Mouse (Mus musculus) midbrain, embryonic 15.5 days (tissue): ENCODE results near the gene Leng8. TPM values are rescaled to one million over a fixed set of nuclear protein-coding genes. Genes with fewer than 3 reads are reported as not detected.
"Not testable (repeated sequence)": the region's sequence is repeated elsewhere in the genome, so short reads cannot be mapped to it uniquely, and the experiment has no call there.

ENCODE experiments used
- ATAC-seq: fragments of 200-750 bp; cut with Nextera tagmentation; replicated peaks from 2 replicates; pipeline ENCODE4 v1.8.0; 2017; ENCODE audit warnings: moderate TSS enrichment
- H3K27ac ChIP-seq: fragments of 300-500 bp; sonication (generic); 2 replicates; pipeline ENCODE4 v1.5.1; 2015; ENCODE audit warnings: mild to moderate bottlenecking, inconsistent platforms
- H3K27me3 ChIP-seq: fragments of 300-500 bp; sonication (generic); replicated peaks from 2 replicates; pipeline ENCODE4 v1.6.1; 2015; ENCODE audit warnings: inconsistent platforms
- H3K36me3 ChIP-seq: fragments of 300-500 bp; sonication (generic); replicated peaks from 2 replicates; pipeline ENCODE4 v1.6.1; 2015; ENCODE audit warnings: inconsistent platforms
- H3K4me1 ChIP-seq: fragments of 300-500 bp; sonication (generic); 2 replicates; pipeline ENCODE4 v1.6.1; 2015; ENCODE audit warnings: inconsistent platforms
- H3K4me2 ChIP-seq: fragments of 300-500 bp; sonication (generic); 2 replicates; pipeline ENCODE4 v1.6.1; 2015; ENCODE audit warnings: inconsistent platforms, mild to moderate bottlenecking, moderate library complexity
- H3K4me3 ChIP-seq: fragments of 300-500 bp; sonication (generic); 2 replicates; pipeline ENCODE4 v1.5.1; 2015; ENCODE audit warnings: mild to moderate bottlenecking, inconsistent platforms
- H3K9ac ChIP-seq: fragments of 300-500 bp; sonication (generic); 2 replicates; pipeline ENCODE4 v1.6.1; 2015; ENCODE audit warnings: mild to moderate bottlenecking, inconsistent platforms
- H3K9me3 ChIP-seq: fragments of 300-500 bp; sonication (generic); 2 replicates; pipeline ENCODE4 v1.6.1; 2016; ENCODE audit warnings: inconsistent platforms
- WGBS: fragments of 180-500 bp; shearing (Covaris S2); methylation state at CpG from one replicate; pipeline ENCODE4 v1.1.7; 2015; ENCODE audit warnings: mixed read lengths; 5-methylcytosine and 5-hydroxymethylcytosine counted together
- polyA plus RNA-seq: library from polyadenylated mRNA; unstranded; fragments of >200 nt; fragmentation: Nextera tagmentation; extraction: Ambion mirVana; gene quantifications from 2 replicates; pipeline ENCODE4 v1.2.1, GENCODE M21; 2015

Gene Leng8
- polyA plus RNA-seq, 1 experiment from 2014 or later, result 104 TPM

DNA sequence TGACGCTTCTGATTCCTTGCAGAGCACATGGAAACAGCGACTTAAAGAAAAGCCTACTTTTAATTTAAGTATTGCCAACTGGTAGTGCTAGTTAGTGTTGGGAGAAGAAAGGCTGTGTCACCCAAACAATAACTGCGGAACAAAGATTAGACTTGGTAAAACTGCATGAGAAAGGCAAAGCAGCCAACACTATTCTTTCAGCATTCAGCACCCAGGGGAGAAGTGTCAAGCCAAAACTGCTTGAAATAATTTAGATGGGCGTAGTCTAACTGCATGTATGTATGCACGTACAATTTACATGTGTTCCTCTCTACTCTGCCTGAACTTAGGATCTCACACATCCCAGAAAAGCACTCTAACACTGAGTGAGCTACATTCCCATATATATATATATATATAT is 17.5 kb downstream of the Leng8 start:
- Histone ChIP-seq H3K9me3 (no peaks in the 10 kb centered on the region), H3K27ac (no peak overlapping the region), H3K4me3 (no peak overlapping the region), H3K4me2 (no peak overlapping the region), H3K36me3 (no peaks in the 10 kb centered on the region), H3K27me3 (peaks cover 27% of the 10 kb centered on the region), H3K9ac (no peak overlapping the region), H3K4me1 (peaks cover 20% of the 10 kb centered on the region)
- WGBS, result 76% methylated on average over 5 of the region's 5 CpGs
- no peak for ATAC-seq

DNA sequence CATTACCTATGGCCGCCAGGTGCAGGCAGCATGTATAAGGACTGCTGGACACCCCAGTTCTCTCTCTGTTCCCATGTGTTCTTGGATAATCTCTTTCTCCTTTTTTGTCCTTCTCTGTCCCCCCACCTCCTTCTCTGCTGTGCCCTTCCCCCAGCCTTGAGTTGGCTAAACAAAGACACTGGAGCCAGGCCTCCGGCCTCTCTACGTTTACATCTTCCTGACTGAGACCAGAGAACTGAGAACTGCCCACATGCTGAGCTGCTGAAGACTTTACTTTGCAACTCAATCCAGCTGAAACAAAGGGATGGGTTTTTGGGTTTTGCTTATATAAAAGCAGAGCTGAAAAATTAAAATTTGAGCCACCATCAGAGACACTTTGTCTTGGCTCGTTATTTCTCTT is 18.1 kb downstream of the Leng8 start:
- no peak overlapping the region for H3K9ac ChIP-seq
- H3K4me3 ChIP-seq, result no peak overlapping the region
- WGBS, result 31% methylated on average over 4 of the region's 4 CpGs
- no peak overlapping the region for H3K27ac ChIP-seq
- no peak overlapping the region for H3K4me2 ChIP-seq
- peaks cover 27% of the 10 kb centered on the region for H3K27me3 ChIP-seq
- H3K9me3 ChIP-seq, result no peaks in the 10 kb centered on the region
- peaks cover 17% of the 10 kb centered on the region for H3K4me1 ChIP-seq
- no peaks in the 10 kb centered on the region for H3K36me3 ChIP-seq
- ATAC-seq, result no peak

- not testable (repeated sequence) for H3K36me3 ChIP-seq, H3K4me1 ChIP-seq, H3K27ac ChIP-seq, H3K4me3 ChIP-seq, H3K4me2 ChIP-seq, H3K27me3 ChIP-seq, ATAC-seq, H3K9ac ChIP-seq, H3K9me3 ChIP-seq
- 95% methylated on average over 4 of the region's 4 CpGs for WGBS
Observed at GRCm38 (mm10) chr7:4161596-4161995, 24.8 kb downstream of the Leng8 start.

DNA sequence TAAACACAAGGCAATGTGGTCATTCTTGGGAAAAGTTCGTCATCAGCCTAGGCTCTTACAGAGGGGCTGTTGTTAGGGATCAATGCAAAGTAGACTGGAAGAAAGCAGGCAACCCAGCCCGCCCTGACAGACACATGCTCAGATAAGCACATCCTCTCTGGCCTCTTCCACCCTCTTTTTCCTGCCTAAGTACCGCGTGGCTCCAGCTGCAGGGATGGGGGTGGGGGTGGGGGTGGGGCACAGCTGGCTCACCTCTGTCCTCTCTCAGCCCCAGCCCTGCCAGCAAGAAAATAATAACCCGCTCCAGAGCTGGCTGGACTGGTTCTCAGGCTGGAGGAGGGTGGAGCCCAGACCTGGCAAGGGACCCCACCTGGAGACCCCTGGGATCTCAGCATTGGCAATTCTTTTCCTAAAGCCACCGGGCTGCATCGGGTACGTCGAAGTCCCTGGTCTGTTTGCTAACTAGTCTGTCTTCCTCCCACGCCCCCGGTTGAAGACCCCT is 26.8 kb downstream of the Leng8 start:
- Histone ChIP-seq H3K4me2 (peak overlapping the region; percentile 41), H3K36me3 (no peaks in the 10 kb centered on the region), H3K4me1 (peaks cover 8% of the 10 kb centered on the region; the same call in 1 of the 2 replicates), H3K9me3 (no peaks in the 10 kb centered on the region), H3K9ac (no peak overlapping the region), H3K27ac (no peak overlapping the region), H3K27me3 (no peaks in the 10 kb centered on the region), H3K4me3 (peak overlapping the region; percentile 22)
- WGBS, result 3% methylated on average over 11 of the region's 11 CpGs
- peak; percentile 37; the same call in 1 of the 2 replicates for ATAC-seq

- ATAC-seq, result peak; percentile 66
- WGBS, result 2% methylated on average over 19 of the region's 20 CpGs
- Histone ChIP-seq H3K36me3 (no peaks in the 10 kb centered on the region), H3K27ac (no peak within 1 kb of the TSS), H3K9me3 (no peaks in the 10 kb centered on the region), H3K4me2 (peak within 1 kb of the TSS; percentile 41), H3K9ac (no peak within 1 kb of the TSS; the same call in 1 of the 2 replicates), H3K27me3 (no peaks in the 10 kb centered on the region), H3K4me3 (peak within 1 kb of the TSS; percentile 22), H3K4me1 (peaks cover 8% of the 10 kb centered on the region; the same call in 1 of the 2 replicates)
Observed at GRCm38 (mm10) chr7:4164090-4164910, 27.5 kb downstream of the Leng8 start, which contains the start of gene Cdc42ep5. TSS of gene Cdc42ep5 (minus strand) at chr7:4164860.

- Histone ChIP-seq H3K27ac (no peak overlapping the region), H3K4me3 (no peak overlapping the region), H3K27me3 (no peaks in the 10 kb centered on the region), H3K36me3 (no peaks in the 10 kb centered on the region), H3K9ac (no peak overlapping the region), H3K4me2 (0 out of 2 replicates have a peak overlapping the region, but pooled peaks have one; percentile 41), H3K4me1 (peaks cover 8% of the 10 kb centered on the region; the same call in 1 of the 2 replicates), H3K9me3 (no peaks in the 10 kb centered on the region)
- 31% methylated on average over 3 of the region's 3 CpGs for WGBS
- ATAC-seq, result no peak
Observed at GRCm38 (mm10) chr7:4165286-4165685, 28.4 kb downstream of the Leng8 start.

- H3K9me3 ChIP-seq, result no peaks in the 10 kb centered on the region
- no peak for ATAC-seq
- no peaks in the 10 kb centered on the region for H3K27me3 ChIP-seq
- no peak overlapping the region for H3K4me2 ChIP-seq
- H3K4me3 ChIP-seq, result no peak overlapping the region
- no peak overlapping the region for H3K27ac ChIP-seq
- H3K36me3 ChIP-seq, result no peaks in the 10 kb centered on the region
- H3K9ac ChIP-seq, result no peak overlapping the region
- H3K4me1 ChIP-seq, result peaks cover 8% of the 10 kb centered on the region; the same call in 1 of the 2 replicates
Observed at GRCm38 (mm10) chr7:4167098-4167497, 30.3 kb downstream of the Leng8 start.

GRCm38 (mm10) chr7:4170193-4170938 is 33.5 kb downstream of the Leng8 start:
- Histone ChIP-seq H3K27me3 (no peaks in the 10 kb centered on the region), H3K4me3 (no peak overlapping the region), H3K9me3 (no peaks in the 10 kb centered on the region), H3K4me2 (no peak overlapping the region), H3K27ac (no peak overlapping the region), H3K4me1 (no peaks in the 10 kb centered on the region), H3K9ac (no peak overlapping the region), H3K36me3 (no peaks in the 10 kb centered on the region)
- no peak for ATAC-seq
- 88% methylated on average over 6 of the region's 6 CpGs for WGBS

GRCm38 (mm10) chr7:4178438-4178837 is 41.6 kb downstream of the Leng8 start:
- Histone ChIP-seq H3K4me3 (no peak overlapping the region), H3K9ac (no peak overlapping the region), H3K27ac (no peak overlapping the region), H3K27me3 (no peaks in the 10 kb centered on the region), H3K4me1 (no peaks in the 10 kb centered on the region), H3K4me2 (no peak overlapping the region), H3K9me3 (no peaks in the 10 kb centered on the region), H3K36me3 (no peaks in the 10 kb centered on the region)
- 53% methylated on average over 3 of the region's 3 CpGs for WGBS
- no peak for ATAC-seq

Other genes with a start within 250 kb of the Leng8 start
- gene Gm14548, start 238.9 kb upstream of the Leng8 start, polyA plus RNA-seq, result not detected in 2 replicates
- gene Lilra6, start 221.5 kb upstream of the Leng8 start, polyA plus RNA-seq, result not detected in 2 replicates
- 1.7 and 1.9 TPM in 2 replicates for gene Lair1, start 73.8 kb upstream of the Leng8 start, polyA plus RNA-seq
- 115 and 144 TPM in 2 replicates for gene Ttyh1, start 17.6 kb upstream of the Leng8 start, polyA plus RNA-seq
- 5.2 and 6.0 TPM in 2 replicates for gene Leng9, start 13.3 kb downstream of the Leng8 start, polyA plus RNA-seq
- 6.2 and 6.4 TPM in 2 replicates for gene Cdc42ep5, start 27.8 kb downstream of the Leng8 start, polyA plus RNA-seq
- 0.13 TPM in 1 of 2 replicates, not detected in the other for gene Lilra5, start 100.7 kb downstream of the Leng8 start, polyA plus RNA-seq
- not detected in 2 replicates for gene Ncr1, start 200.7 kb downstream of the Leng8 start, polyA plus RNA-seq